Mouse (Mus musculus): ENCODE results near the gene Gngt2.

DNA sequence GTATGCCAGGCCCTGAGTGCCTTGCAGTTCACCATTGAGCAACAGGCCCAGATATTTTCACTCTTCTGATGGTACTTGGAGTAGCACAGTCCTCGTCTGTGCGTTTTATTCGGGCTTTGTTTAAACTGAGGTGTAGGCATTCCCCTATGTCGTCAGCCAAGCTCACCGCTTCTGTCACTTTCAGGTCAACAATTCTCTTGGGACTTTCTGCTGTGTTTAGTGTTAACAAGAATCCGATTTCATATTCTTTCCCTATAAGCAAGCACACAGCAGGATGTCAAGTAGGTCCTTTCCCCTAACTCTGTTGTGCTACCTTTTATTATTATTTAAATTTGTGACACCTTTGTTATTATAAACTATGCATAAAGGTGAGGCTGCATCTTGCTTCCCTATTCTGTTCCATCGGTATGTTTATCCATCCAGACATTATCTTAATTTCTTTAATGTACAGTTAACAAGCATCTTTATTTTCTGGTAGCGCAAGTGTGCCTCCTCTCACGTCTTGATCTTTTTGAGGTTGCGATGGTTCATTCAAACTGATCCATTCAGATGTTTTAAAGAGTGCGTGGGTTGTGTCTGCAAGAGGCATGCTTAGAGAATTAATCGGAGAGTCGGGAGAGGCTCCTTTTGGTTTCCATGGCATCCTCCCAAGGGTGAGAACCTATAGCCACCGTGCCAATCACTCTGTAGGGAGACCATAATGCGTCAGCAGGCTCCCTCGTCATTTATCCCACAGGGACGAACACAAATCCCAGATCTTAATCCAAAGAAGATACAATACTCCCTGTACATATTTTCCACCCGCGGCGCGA, 20.9 kb downstream of the Gngt2 start:
- TF ChIP-seq CTCF (IDR thresholded peaks at IDR 0.05; ENCODE audit: borderline replicate concordance, control insufficient read depth, extremely low read depth, insufficient read depth, low read length, poor library complexity) (no peak), POLR2A (IDR thresholded peaks at IDR 0.05; ENCODE audit: control insufficient read depth, extremely low read depth, insufficient read depth, low read length, poor library complexity) (no peak)

Data from thymus, adult 2 months (tissue).